Mouse (Mus musculus) cerebellum, adult 11-12 months (tissue): ENCODE data around the gene Vwa5b1.

Experiments
- DNase-seq: peaks from one replicate; pipeline ENCODE4 v3.0.0; 2022

Gene Vwa5b1

GRCm38 (mm10) chr4:138635428-138636145, at the start of gene Vwa5b1:
Gene Vwa5b1, minus strand, starts transcription at chr4:138635884.
- no peak for DNase-seq

- DNase-seq, result no peak
Measured at GRCm38 (mm10) chr4:138682760-138683159, 47.1 kb upstream of the Vwa5b1 start.

- no peak for DNase-seq
Measured at GRCm38 (mm10) chr4:138680124-138680523, 44.4 kb upstream of the Vwa5b1 start.

- peak; percentile 56 for DNase-seq
Measured at GRCm38 (mm10) chr4:138677579-138677978, 41.9 kb upstream of the Vwa5b1 start.

- DNase-seq, result no peak
Measured at GRCm38 (mm10) chr4:138676480-138676879, 40.8 kb upstream of the Vwa5b1 start.

DNA sequence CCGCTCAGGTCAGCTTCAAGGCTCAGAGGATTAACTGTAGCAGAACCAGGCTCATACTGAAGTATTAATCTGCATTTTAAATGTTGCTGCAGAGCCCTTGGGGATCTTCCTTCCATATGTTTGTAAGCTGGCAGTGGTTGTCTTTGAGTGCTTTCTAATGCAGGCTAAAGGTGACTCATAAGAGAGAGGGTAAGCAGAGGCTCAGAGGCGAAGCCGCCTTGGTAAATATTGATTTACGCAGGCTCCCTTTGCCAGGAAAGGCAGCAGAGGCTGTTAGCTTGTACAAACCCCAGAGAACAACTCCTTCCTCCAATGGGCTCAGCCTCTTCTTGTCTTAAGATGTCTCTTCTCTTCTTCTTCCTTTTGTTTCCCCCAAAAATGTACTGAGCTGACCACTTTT, 36.5 kb upstream of the Vwa5b1 start:
- DNase-seq, result no peak

GRCm38 (mm10) chr4:138670093-138670889, 34.6 kb upstream of the Vwa5b1 start:
- DNase-seq, result no peak

GRCm38 (mm10) chr4:138666521-138666920, 30.8 kb upstream of the Vwa5b1 start:
- no peak for DNase-seq

DNA sequence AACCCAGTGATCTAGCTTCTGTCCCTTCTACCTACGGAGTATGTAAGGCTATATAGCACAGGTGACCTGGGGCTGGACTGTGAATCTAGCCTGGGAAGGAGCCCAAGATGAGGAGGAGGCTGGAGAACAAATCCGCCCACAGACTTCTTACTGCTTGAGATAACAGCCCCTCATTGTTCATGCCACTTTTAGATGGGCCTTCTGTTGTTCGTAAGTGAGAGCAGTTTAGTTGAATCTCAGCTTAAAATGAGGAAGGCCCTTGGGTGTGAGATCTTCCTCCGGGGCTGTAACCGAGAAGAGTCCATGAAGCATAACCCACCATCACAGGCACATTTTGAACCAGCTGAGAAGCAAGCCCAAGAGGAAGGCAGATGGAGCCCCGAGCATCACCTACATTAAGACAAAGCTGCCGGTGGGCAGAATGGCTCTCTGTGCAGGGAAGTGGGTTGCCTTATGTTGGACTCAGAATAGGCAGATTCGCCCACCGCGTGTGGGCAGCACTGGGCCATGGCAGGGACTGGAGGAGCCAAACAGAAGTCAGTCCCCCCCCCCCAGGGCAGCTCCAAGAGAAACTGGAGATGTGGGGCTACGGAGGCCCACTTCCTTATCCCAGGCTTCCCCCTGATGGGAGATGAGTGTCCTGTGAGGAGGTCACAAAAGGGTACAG, 24.4 kb upstream of the Vwa5b1 start:
- DNase-seq, result no peak

DNA sequence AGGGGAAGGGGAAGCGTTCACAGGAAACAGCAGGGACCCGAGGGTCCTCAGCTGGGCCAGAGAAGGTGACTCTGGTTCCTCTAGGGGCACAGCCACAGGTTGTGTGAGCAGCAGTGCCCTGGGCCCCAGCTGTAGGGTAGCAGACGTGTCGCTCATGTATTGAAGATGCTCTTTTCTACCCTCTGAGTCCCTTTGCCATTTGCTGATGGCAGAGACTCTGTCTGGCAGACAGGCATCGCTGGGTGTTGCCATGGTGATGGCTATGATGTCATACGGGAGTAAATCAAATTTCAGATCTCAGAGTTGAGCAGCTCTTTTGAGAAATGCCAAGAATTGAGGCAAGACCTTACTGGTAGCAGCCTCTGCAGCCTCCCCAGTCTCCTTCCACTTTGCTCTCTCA, 17.4 kb upstream of the Vwa5b1 start:
- DNase-seq, result no peak

GRCm38 (mm10) chr4:138651881-138652280, 16.2 kb upstream of the Vwa5b1 start:
- peak; percentile 12 for DNase-seq

DNA sequence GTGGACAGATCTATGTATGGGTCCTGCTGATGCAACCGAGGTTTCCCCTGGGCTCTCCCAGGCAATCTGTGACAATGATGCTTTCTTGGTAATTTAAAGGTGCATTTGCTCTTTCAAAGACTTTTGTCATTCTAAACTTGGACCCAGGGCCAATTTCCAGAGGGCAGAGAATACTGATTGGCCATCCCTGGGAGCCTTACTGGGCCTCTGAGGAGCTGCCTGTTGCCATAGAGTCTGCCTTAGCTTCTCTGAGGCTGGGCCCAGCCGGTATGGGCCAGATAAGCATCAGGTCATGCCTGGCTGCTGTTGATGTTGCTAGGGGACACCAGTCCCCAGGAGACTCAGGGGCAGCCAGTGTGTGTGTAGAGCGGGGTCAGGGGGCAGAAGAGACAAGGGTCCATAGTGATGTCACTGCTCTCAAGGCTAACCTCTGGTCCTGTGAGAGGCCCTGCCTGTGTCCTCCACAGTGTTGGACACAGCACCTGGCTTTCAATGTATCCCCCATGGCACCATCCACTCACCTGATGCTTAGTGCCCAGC, 12.5 kb upstream of the Vwa5b1 start:
- no peak for DNase-seq

DNA sequence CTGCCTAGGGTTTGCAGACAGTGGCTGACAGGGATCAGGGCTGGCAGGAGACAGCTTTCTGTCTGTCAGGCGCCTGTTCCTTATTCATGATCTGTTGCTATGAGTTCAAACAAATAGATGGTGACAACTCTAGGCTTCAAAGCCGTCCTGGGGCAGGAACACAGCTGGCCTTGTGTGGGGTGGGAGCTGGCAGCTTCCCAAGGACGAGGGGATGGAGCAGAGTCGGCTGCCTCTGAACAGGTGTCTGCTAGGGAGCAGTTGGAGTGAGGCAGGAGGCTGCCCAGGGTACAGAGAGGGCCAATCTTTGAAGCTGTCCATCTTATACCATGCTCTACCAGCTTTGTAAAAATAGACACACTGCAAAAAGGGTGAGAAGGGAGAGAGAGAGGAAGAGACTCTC, 6.6 kb upstream of the Vwa5b1 start:
- DNase-seq, result no peak

- DNase-seq, result no peak
Measured at GRCm38 (mm10) chr4:138636146-138636511, 445 bp upstream of the Vwa5b1 start.

- no peak for DNase-seq
Measured at GRCm38 (mm10) chr4:138628256-138628655, 7.4 kb downstream of the Vwa5b1 start.

GRCm38 (mm10) chr4:138614454-138614853, 21.2 kb downstream of the Vwa5b1 start:
- no peak for DNase-seq

GRCm38 (mm10) chr4:138601926-138602325, 33.8 kb downstream of the Vwa5b1 start:
- no peak for DNase-seq

- DNase-seq, result no peak
Measured at GRCm38 (mm10) chr4:138597904-138598347, 37.8 kb downstream of the Vwa5b1 start.

DNA sequence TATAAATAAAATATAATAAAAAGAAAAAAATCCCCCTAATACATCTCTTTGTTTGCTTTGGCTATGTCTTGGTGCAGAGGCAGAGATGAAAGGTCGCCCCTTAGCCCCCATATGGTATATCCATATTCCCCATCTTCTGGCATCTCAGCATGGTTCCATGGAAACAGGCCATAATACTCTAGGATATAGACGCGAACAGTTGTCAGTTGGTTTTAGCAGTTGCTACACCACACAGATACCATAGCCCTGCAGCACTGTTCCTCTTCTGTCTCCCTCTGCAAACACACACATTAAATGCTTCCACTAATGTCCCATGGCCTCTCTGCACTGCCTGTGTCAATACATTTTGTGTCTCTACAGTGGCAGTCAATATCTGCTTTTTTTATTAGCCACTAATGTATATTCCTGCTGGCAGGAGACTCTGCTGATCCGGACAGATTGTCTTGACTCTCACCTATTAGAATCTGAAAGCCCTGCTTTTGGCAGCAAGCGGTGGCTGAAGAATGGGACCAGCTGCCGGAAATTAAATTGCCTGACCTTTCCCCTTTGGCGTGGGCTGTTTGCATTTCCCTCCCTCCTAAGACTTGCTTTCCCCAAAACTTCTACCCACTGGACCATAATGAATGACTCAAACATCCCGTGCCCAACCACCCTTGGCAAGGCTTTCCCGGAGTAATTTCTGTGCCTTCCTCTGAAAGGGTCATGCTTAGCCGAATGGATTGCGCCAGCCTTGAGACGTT, 39.1 kb downstream of the Vwa5b1 start:
- peak; percentile 28 for DNase-seq

- no peak for DNase-seq
Measured at GRCm38 (mm10) chr4:138584946-138585345, 50.7 kb downstream of the Vwa5b1 start.

DNA sequence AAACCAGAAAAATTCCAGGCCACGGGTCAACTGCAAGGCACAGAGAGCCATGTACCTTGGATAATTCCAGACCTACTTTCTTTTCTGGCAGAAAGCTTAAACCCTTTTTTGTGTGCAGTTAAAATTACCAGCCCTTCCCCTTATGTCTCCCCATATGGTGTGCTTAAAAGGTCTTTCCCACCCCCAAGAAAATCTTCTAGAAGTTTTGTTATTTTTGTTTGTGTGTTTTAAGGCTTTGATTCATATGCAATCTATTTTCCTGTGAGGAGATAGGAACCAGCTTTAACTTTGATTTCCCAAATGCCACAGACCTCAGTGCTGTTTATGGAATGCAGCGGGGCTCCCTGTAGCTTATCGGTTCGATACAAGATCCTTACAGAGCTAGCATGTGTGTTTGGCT, 53.2 kb downstream of the Vwa5b1 start:
- DNase-seq, result no peak

GRCm38 (mm10) chr4:138578406-138578805, 57.3 kb downstream of the Vwa5b1 start:
- no peak for DNase-seq

GRCm38 (mm10) chr4:138576661-138577060, 59.0 kb downstream of the Vwa5b1 start:
- DNase-seq, result no peak
